Mouse (Mus musculus): ENCODE measurements around the gene 6030408B16Rik. TPM values are rescaled to one million over a fixed set of nuclear protein-coding genes. Genes with fewer than 3 reads are reported as not detected.

6030408B16Rik gene
- polyA plus RNA-seq, 1 experiment: 0.52 TPM

- peak; percentile 82 to 94 for DNase-seq (ENCODE audit: extremely low spot score in 1 of 2, low spot score in 1 of 2)
Observed at GRCm38 (mm10) chr15:101266132-101266963, 26.7 kb upstream of the 6030408B16Rik start.

GRCm38 (mm10) chr15:101267053-101268032 lies 25.7 kb upstream of the 6030408B16Rik start:
- no peak for DNase-seq (ENCODE audit: extremely low spot score in 1 of 2, low spot score in 1 of 2)

GRCm38 (mm10) chr15:101270101-101270820 lies 22.8 kb upstream of the 6030408B16Rik start:
- no peak for DNase-seq (ENCODE audit: extremely low spot score in 1 of 2, low spot score in 1 of 2)

GRCm38 (mm10) chr15:101271107-101271506 lies 21.9 kb upstream of the 6030408B16Rik start:
- no peak for DNase-seq (ENCODE audit: extremely low spot score in 1 of 2, low spot score in 1 of 2)

- no peak for DNase-seq (ENCODE audit: extremely low spot score in 1 of 2, low spot score in 1 of 2)
Observed at GRCm38 (mm10) chr15:101271513-101271912, 21.5 kb upstream of the 6030408B16Rik start.

GRCm38 (mm10) chr15:101274380-101274779 lies 18.6 kb upstream of the 6030408B16Rik start:
- DNase-seq (ENCODE audit: extremely low spot score in 1 of 2, low spot score in 1 of 2): no peak

GRCm38 (mm10) chr15:101277351-101277899 lies 15.6 kb upstream of the 6030408B16Rik start:
- DNase-seq (ENCODE audit: extremely low spot score in 1 of 2, low spot score in 1 of 2): peak in 1 of 2 experiments; percentile 57

- no peak for DNase-seq (ENCODE audit: extremely low spot score in 1 of 2, low spot score in 1 of 2)
Observed at GRCm38 (mm10) chr15:101278589-101278988, 14.4 kb upstream of the 6030408B16Rik start.

- no peak for DNase-seq (ENCODE audit: extremely low spot score in 1 of 2, low spot score in 1 of 2)
Observed at GRCm38 (mm10) chr15:101279430-101279999, 13.5 kb upstream of the 6030408B16Rik start.

- DNase-seq (ENCODE audit: extremely low spot score in 1 of 2, low spot score in 1 of 2): no peak
Observed at GRCm38 (mm10) chr15:101282471-101282870, 10.5 kb upstream of the 6030408B16Rik start.

GRCm38 (mm10) chr15:101283183-101283910 lies 9.7 kb upstream of the 6030408B16Rik start:
- DNase-seq (ENCODE audit: extremely low spot score in 1 of 2, low spot score in 1 of 2): peak in 1 of 2 experiments; percentile 87

GRCm38 (mm10) chr15:101283911-101284750 lies 8.9 kb upstream of the 6030408B16Rik start, which contains the start of gene Atg101:
TSS of gene Atg101 (plus strand) at chr15:101284272.
- DNase-seq (ENCODE audit: extremely low spot score in 1 of 2, low spot score in 1 of 2): peak; percentile 83 to 93

- no peak for DNase-seq (ENCODE audit: extremely low spot score in 1 of 2, low spot score in 1 of 2)
Observed at GRCm38 (mm10) chr15:101286129-101286770, 6.8 kb upstream of the 6030408B16Rik start.

- no peak for DNase-seq (ENCODE audit: extremely low spot score in 1 of 2, low spot score in 1 of 2)
Observed at GRCm38 (mm10) chr15:101287361-101287760, 5.7 kb upstream of the 6030408B16Rik start.

GRCm38 (mm10) chr15:101290354-101290753 lies 2.7 kb upstream of the 6030408B16Rik start:
- DNase-seq (ENCODE audit: extremely low spot score in 1 of 2, low spot score in 1 of 2): no peak

- DNase-seq (ENCODE audit: extremely low spot score in 1 of 2, low spot score in 1 of 2): no peak
Observed at GRCm38 (mm10) chr15:101292012-101292411, 1.0 kb upstream of the 6030408B16Rik start.

GRCm38 (mm10) chr15:101294028-101294894 lies 1.2 kb downstream of the 6030408B16Rik start:
- DNase-seq (ENCODE audit: extremely low spot score in 1 of 2, low spot score in 1 of 2): no peak

All from frontal cortex, adult 2 months (tissue).